Mouse (Mus musculus) ES-Bruce4 (cell line): ENCODE data around the gene 4933412E24Rik.

Source experiments
- CTCF ChIP-seq: IDR thresholded peaks from one replicate; pipeline ENCODE4 v1.8.1; 2011; ENCODE audit warnings: low read depth, low read length
- EP300 ChIP-seq: IDR thresholded peaks from 2 replicates; pipeline ENCODE4 v1.6.1; 2011; ENCODE audit warnings: low read depth, low read length; ENCODE audit not compliant: insufficient read depth

- TF ChIP-seq CTCF (no peak), EP300 (no peak)
Observed at GRCm38 (mm10) chr15:60030728-60031127, 14.3 kb upstream of the 4933412E24Rik start.
